Mouse (Mus musculus) embryonic facial prominence, embryonic 12.5 days (tissue): ENCODE measurements at regions not wholly inside any gene's neighbourhood (a gene's known extent, or its start where the extent isn't known, plus 50 kb on each side); places are given as distances from the start of the nearest gene placed in this dataset.
"Not testable (repeated sequence)": the region's sequence is repeated elsewhere in the genome, so short reads cannot be mapped to it uniquely, and the experiment has no call there.

ENCODE experiments used
- ATAC-seq: fragments of 200-750 bp; cut with Nextera tagmentation; 2 replicates; pipeline ENCODE4 v1.8.0; 2017; ENCODE audit not compliant: insufficient number of reproducible peaks, insufficient read depth, low FRiP score, low TSS enrichment
- H3K27ac ChIP-seq: fragments of 300-500 bp; sonication (generic); 2 replicates; pipeline ENCODE4 v1.5.1; 2016; ENCODE audit warnings: mild to moderate bottlenecking
- H3K27me3 ChIP-seq: fragments of 300-500 bp; sonication (generic); 2 replicates; pipeline ENCODE4 v1.6.1; 2016; ENCODE audit warnings: mild to moderate bottlenecking, moderate library complexity
- H3K36me3 ChIP-seq: fragments of 300-500 bp; sonication (generic); 2 replicates; pipeline ENCODE4 v1.6.1; 2016; ENCODE audit warnings: mild to moderate bottlenecking
- H3K4me1 ChIP-seq: fragments of 300-500 bp; sonication (generic); 2 replicates; pipeline ENCODE4 v1.6.1; 2016
- H3K4me2 ChIP-seq: fragments of 300-500 bp; sonication (generic); replicated peaks from 2 replicates; pipeline ENCODE4 v1.6.1; 2016; ENCODE audit warnings: mild to moderate bottlenecking, moderate library complexity
- H3K4me3 ChIP-seq: fragments of 300-500 bp; sonication (generic); 2 replicates; pipeline ENCODE4 v1.5.1; 2016; ENCODE audit warnings: mild to moderate bottlenecking
- H3K9ac ChIP-seq: fragments of 300-500 bp; sonication (generic); 2 replicates; pipeline ENCODE4 v1.6.1; 2016; ENCODE audit warnings: mild to moderate bottlenecking, moderate library complexity
- H3K9me3 ChIP-seq: fragments of 300-500 bp; sonication (generic); 2 replicates; pipeline ENCODE4 v1.6.1; 2016; ENCODE audit warnings: mild to moderate bottlenecking, moderate library complexity
- WGBS: fragments of 180-500 bp; shearing (Covaris S2); methylation state at CpG from one replicate; pipeline ENCODE4 v1.1.7; 2016; 5-methylcytosine and 5-hydroxymethylcytosine counted together

GRCm38 (mm10) chr6:6496789-6497188, 81.7 kb downstream of the Sem1 start:
- H3K27me3 ChIP-seq: no peaks in the 10 kb centered on the region
- no peak overlapping the region for H3K9ac ChIP-seq
- no peak overlapping the region for H3K27ac ChIP-seq
- 84% methylated on average over 1 of the region's 1 CpGs for WGBS
- H3K4me2 ChIP-seq: no peak overlapping the region
- H3K36me3 ChIP-seq: no peaks in the 10 kb centered on the region
- H3K4me1 ChIP-seq: no peaks in the 10 kb centered on the region
- H3K4me3 ChIP-seq: no peak overlapping the region
- no peak for ATAC-seq
- H3K9me3 ChIP-seq: no peaks in the 10 kb centered on the region

DNA sequence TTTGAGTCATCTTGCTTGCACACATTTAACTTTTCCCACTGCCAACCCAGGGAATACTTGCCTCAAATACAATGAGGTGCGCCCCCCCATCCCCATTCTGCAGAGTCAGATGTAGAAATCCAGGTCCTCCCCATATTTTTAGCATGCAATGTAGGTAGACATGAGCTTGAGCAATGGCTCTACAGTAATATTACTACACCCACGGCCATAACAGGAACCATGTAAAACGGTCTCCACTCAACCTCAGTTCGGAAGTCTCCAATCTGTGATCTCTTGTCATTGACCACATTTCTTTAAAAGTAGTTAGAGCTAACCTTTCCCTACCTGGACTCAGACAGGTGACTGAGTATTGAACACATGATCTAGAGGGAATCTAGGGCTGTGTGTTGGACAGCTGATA, 82.1 kb downstream of the Sem1 start:
- ATAC-seq: no peak
- no peak overlapping the region for H3K27ac ChIP-seq
- H3K27me3 ChIP-seq: no peaks in the 10 kb centered on the region
- H3K4me2 ChIP-seq: no peak overlapping the region
- no peaks in the 10 kb centered on the region for H3K4me1 ChIP-seq
- H3K9ac ChIP-seq: no peak overlapping the region
- no peak overlapping the region for H3K4me3 ChIP-seq
- 91% methylated on average over 4 of the region's 4 CpGs for WGBS
- no peaks in the 10 kb centered on the region for H3K9me3 ChIP-seq
- H3K36me3 ChIP-seq: no peaks in the 10 kb centered on the region

DNA sequence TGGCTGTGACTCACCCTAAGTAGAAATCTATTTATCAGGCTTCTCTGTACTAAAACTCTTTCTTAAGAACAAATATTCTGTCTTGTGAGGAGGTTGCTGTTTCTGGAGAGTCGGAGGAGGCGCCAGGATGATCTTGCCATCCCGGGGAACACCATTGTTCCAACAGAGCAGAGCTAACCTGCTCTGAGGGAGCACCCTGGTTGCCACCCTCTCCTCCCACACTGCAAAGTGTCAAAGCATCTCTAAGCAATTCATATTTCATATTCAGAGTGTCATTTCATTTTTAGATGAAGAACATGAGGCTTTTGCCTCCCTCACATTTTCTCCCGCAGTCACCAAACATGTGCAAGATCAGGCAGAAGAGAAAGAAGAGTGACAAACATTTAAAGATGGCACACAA, 90.3 kb downstream of the Sem1 start:
- Histone ChIP-seq H3K4me1 (no peaks in the 10 kb centered on the region), H3K9me3 (no peaks in the 10 kb centered on the region), H3K27ac (no peak overlapping the region), H3K9ac (no peak overlapping the region), H3K36me3 (no peaks in the 10 kb centered on the region), H3K4me3 (no peak overlapping the region), H3K4me2 (no peak overlapping the region), H3K27me3 (no peaks in the 10 kb centered on the region)
- ATAC-seq: no peak
- 92% methylated on average over 4 of the region's 4 CpGs for WGBS

GRCm38 (mm10) chr6:6481596-6481995, 96.9 kb downstream of the Sem1 start:
- WGBS: 89% methylated on average over 1 of the region's 1 CpGs
- H3K36me3 ChIP-seq, ATAC-seq, H3K4me1 ChIP-seq, H3K9me3 ChIP-seq, H3K27ac ChIP-seq, H3K4me2 ChIP-seq, H3K4me3 ChIP-seq, H3K9ac ChIP-seq, H3K27me3 ChIP-seq: not testable (repeated sequence)

GRCm38 (mm10) chr6:6470397-6470796, 108.1 kb downstream of the Sem1 start:
- H3K4me3 ChIP-seq: no peak overlapping the region
- ATAC-seq: no peak
- no peaks in the 10 kb centered on the region for H3K9me3 ChIP-seq
- no peak overlapping the region for H3K4me2 ChIP-seq
- no peaks in the 10 kb centered on the region for H3K36me3 ChIP-seq
- no peaks in the 10 kb centered on the region for H3K27me3 ChIP-seq
- H3K27ac ChIP-seq: no peak overlapping the region
- 37% methylated on average over 8 of the region's 8 CpGs for WGBS
- peaks cover 10% of the 10 kb centered on the region; the same call in 1 of the 2 replicates for H3K4me1 ChIP-seq
- H3K9ac ChIP-seq: no peak overlapping the region

DNA sequence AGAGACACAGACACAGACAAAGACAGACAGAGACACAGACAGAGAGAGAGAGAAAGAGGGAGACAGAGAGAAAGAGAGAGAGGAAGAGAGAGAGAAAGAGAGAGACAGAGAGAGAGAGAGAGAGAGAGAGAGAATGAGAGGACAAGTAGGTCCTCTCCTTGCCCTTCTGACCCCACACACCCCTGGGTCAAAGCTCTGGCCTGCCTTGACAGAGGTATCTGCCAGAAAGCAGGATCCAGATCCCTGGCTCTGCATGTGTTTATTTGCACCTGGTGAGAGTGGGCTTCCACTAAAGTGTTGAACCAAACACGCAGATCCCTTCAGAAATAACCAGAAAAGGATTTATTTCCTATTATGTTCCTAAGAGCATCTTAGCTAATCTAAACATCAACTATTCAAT, 110.9 kb downstream of the Sem1 start:
- WGBS: 13% methylated on average over 1 of the region's 1 CpGs
- H3K9me3 ChIP-seq: no peaks in the 10 kb centered on the region
- no peak overlapping the region for H3K27ac ChIP-seq
- no peak overlapping the region for H3K4me2 ChIP-seq
- H3K36me3 ChIP-seq: no peaks in the 10 kb centered on the region
- H3K4me3 ChIP-seq: no peak overlapping the region
- H3K27me3 ChIP-seq: no peaks in the 10 kb centered on the region
- ATAC-seq: no peak
- H3K9ac ChIP-seq: no peak overlapping the region
- peaks cover 23% of the 10 kb centered on the region for H3K4me1 ChIP-seq

DNA sequence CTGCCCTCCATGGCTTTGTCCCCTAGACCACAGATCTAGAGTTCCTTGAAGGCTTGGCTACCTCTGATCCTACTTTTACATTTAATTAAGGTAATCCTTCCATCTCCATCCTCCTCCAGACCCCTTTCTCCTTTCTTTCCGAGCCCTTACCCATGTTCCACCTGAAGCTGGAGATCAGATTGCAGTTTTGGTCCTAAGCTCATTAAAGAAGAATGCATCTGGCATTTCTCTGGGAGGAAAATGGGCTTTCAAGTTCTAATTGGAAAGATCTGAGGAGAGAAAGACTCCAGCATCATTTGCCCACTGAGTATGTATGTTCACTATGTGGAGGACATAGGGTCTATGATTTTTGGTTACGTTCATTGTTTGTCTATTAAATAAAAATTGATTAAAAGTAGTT, 112.2 kb downstream of the Sem1 start:
- WGBS: 24% methylated on average over 2 of the region's 2 CpGs
- no peak overlapping the region for H3K27ac ChIP-seq
- no peaks in the 10 kb centered on the region for H3K27me3 ChIP-seq
- H3K4me3 ChIP-seq: no peak overlapping the region
- no peaks in the 10 kb centered on the region for H3K36me3 ChIP-seq
- H3K4me2 ChIP-seq: no peak overlapping the region
- H3K9ac ChIP-seq: no peak overlapping the region
- H3K4me1 ChIP-seq: peaks cover 23% of the 10 kb centered on the region
- H3K9me3 ChIP-seq: no peaks in the 10 kb centered on the region
- ATAC-seq: no peak

- no peaks in the 10 kb centered on the region for H3K36me3 ChIP-seq
- 9% methylated on average over 7 of the region's 7 CpGs for WGBS
- H3K4me1 ChIP-seq: peaks cover 29% of the 10 kb centered on the region
- no peaks in the 10 kb centered on the region for H3K9me3 ChIP-seq
- no peak for ATAC-seq
- no peak overlapping the region for H3K4me2 ChIP-seq
- no peaks in the 10 kb centered on the region for H3K27me3 ChIP-seq
- H3K4me3 ChIP-seq: no peak overlapping the region
- H3K9ac ChIP-seq: no peak overlapping the region
- no peak overlapping the region for H3K27ac ChIP-seq
Measured at GRCm38 (mm10) chr6:6463807-6464470, 114.5 kb downstream of the Sem1 start.

DNA sequence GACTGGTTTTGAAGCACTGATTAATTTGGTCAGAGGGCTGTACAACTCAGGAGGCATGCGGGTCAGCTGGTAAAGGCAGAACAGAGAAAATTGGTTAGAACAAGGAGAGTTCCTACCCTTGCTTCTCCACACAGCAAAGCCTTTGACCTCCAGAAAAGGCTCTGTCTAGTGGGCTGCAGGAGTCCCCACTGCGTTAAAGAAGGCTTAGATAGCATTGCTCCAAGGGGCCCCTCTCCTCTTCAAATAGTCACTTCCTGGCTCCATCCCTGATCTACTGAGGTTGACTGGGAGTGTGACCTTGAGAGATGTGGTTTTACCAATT, 118.6 kb downstream of the Sem1 start:
- H3K27me3 ChIP-seq: no peaks in the 10 kb centered on the region
- H3K9me3 ChIP-seq: no peaks in the 10 kb centered on the region
- no peak overlapping the region for H3K4me2 ChIP-seq
- H3K36me3 ChIP-seq: no peaks in the 10 kb centered on the region
- ATAC-seq: 0 out of 2 replicates have a peak, but pooled peaks have one; percentile 41
- H3K4me3 ChIP-seq: no peak overlapping the region
- 20% methylated on average over 2 of the region's 2 CpGs for WGBS
- no peak overlapping the region for H3K9ac ChIP-seq
- peaks cover 20% of the 10 kb centered on the region for H3K4me1 ChIP-seq
- H3K27ac ChIP-seq: no peak overlapping the region

DNA sequence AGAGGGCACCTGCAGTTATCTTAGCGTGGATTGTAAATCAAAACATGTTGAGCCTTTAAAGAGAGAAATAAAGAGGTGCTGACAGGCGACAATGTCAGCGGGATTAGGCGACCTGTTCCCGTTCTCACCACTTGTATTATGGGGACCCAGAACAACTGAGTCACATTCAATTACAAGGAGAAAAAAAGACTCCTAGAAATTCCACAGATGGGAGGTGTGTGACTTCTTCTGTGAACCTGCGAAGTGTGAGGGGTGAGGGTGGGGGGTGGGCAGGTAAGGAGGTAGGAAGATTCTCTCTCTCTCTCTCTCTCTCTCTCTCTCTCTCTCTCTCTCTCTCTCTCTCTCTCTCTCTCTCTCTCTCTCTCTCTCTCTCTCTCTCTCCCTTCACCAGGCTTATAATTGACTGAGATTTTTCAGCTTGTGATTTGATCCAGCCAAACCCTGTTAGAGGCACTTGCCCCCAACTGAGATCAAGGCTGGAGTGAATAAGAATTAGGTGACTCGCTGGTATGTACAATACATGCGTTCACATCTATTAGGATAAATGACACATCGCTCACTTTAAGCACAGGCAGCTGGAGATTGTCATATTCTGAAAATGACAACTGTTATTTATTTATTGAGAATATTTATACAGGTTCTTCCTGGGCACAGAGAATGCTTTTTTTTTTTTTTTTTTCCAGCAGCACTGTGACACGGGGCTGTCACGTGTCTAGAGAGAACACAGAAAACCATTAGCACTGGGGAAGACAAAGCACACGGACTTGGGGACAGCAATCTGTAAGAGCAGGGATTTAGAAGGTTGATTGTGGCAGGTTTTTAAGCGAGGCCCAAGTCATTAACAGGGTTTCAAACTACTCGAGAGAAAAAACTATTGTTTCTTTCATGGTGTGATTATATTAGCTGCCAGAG, 119.2 kb downstream of the Sem1 start:
- Histone ChIP-seq H3K27ac (no peak overlapping the region), H3K4me1 (peaks cover 15% of the 10 kb centered on the region)

DNA sequence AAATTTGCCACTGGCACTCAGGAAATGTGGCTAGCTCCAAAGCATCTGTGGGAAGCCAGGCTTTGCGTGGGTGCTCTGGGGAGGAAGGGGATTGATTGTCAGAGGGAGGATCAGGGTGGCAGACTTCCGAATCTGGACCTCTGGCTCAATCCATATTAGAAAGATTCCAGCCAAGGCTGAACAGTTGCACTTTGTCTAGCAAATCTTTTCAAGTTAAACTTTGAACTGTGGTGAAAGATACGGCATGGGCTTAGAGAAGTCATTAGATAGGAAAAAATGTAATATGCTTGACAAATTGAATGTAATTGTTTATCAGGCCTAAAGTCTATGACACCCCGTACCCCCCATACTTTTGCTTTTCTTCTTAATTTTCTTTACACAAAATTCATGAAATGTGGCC, 120.7 kb downstream of the Sem1 start:
- H3K4me1 ChIP-seq: peaks cover 6% of the 10 kb centered on the region; the same call in 1 of the 2 replicates
- 60% methylated on average over 4 of the region's 4 CpGs for WGBS
- H3K9ac ChIP-seq: no peak overlapping the region
- H3K4me3 ChIP-seq: no peak overlapping the region
- ATAC-seq: no peak
- no peaks in the 10 kb centered on the region for H3K27me3 ChIP-seq
- no peak overlapping the region for H3K27ac ChIP-seq
- no peaks in the 10 kb centered on the region for H3K9me3 ChIP-seq
- no peaks in the 10 kb centered on the region for H3K36me3 ChIP-seq
- no peak overlapping the region for H3K4me2 ChIP-seq

More for the DNA sequence above, 119.2 kb downstream of the Sem1 start:
- no peaks in the 10 kb centered on the region for H3K9me3 ChIP-seq
- WGBS: 23% methylated on average over 14 of the region's 14 CpGs
- no peak overlapping the region for H3K4me2 ChIP-seq
- H3K4me3 ChIP-seq: no peak overlapping the region
- no peak for ATAC-seq
- no peaks in the 10 kb centered on the region for H3K27me3 ChIP-seq
- H3K36me3 ChIP-seq: no peaks in the 10 kb centered on the region
- no peak overlapping the region for H3K9ac ChIP-seq

DNA sequence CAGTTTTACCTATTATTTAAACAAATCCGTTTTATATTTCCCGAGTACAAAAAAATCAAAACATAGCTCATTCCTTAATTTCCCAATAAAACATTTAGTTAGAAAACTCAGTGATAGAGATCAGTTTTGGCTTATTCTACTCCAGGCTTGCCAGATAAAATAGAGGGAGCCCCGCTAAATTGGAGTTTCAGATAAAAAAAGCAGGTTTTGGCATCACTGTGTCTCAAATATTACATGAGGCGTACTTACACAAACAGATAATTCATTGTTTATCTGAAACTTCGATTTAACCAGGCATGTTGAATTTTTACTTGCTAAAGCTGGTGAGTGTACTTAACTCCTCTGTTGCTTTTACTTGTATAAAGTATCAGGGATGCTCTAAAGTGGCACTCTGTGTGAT, 121.5 kb downstream of the Sem1 start:
- Histone ChIP-seq H3K4me3 (no peak overlapping the region), H3K36me3 (no peaks in the 10 kb centered on the region), H3K9me3 (no peaks in the 10 kb centered on the region), H3K4me1 (peaks cover 6% of the 10 kb centered on the region; the same call in 1 of the 2 replicates), H3K27me3 (no peaks in the 10 kb centered on the region), H3K4me2 (no peak overlapping the region), H3K27ac (no peak overlapping the region), H3K9ac (no peak overlapping the region)
- ATAC-seq: no peak
- WGBS: 72% methylated on average over 5 of the region's 5 CpGs
